Mouse (Mus musculus) spleen, adult 2 months (tissue): ENCODE measurements around the gene Mfge8.

Experiments used
- CTCF ChIP-seq: fragments of 200-500 bp; IDR thresholded peaks from 2 replicates; pipeline ENCODE4 v1.5.1; 2011; ENCODE audit warnings: mild to moderate bottlenecking, inconsistent platforms; ENCODE audit not compliant: insufficient read depth, insufficient read length, insufficient replicate concordance; ENCODE audit errors: extremely low read depth
- POLR2A ChIP-seq: fragments of 200-500 bp; IDR thresholded peaks from 2 replicates; pipeline ENCODE4 v1.6.1; 2011; ENCODE audit warnings: low read depth, low read length, inconsistent platforms

GRCm38 (mm10) chr7:79149522-79149921 lies 662 bp upstream of the Mfge8 start:
- no peak for TF ChIP-seq POLR2A
- TF ChIP-seq CTCF: no peak
